Comparison of ENCODE assay signal across 18 mouse cellular contexts in genomic region chr19:37689478-37689877, GRCm38 (mm10). TPM values are rescaled to one million over a fixed set of nuclear protein-coding genes. Genes with fewer than 3 reads are reported as not detected.
"Had no signal": no experiment of that assay in that cellular context is flagged by ENCODE, and none has a peak within 500 bp of the region (broad histone marks: within the 10 kb centered on the region; RNA-seq: fewer than 3 reads in every experiment).

No protein-coding gene starts in this region.

- H3K4me2 ChIP-seq: limb, embryonic 12.5 days; midbrain, embryonic 12.5 days had no signal

- H3K9me3 ChIP-seq: limb, embryonic 12.5 days; midbrain, embryonic 12.5 days had no signal

- H3K27ac ChIP-seq: limb, embryonic 12.5 days; liver, embryonic 14.5 days; midbrain, embryonic 12.5 days had no signal

- H3K9ac ChIP-seq: limb, embryonic 12.5 days; liver, embryonic 14.5 days; midbrain, embryonic 12.5 days had no signal

- ATAC-seq: midbrain, embryonic 16.5 days had no signal

- H3K36me3 ChIP-seq: limb, embryonic 12.5 days; midbrain, embryonic 12.5 days had no signal

- H3K4me3 ChIP-seq: limb, embryonic 12.5 days; midbrain, embryonic 12.5 days had no signal

- DNase-seq: kidney, adult 8-10 months; kidney, postnatal 36 days; lung, adult 18-20 months; lung, postnatal 36 days; right cerebral cortex, postnatal 25 days; spleen, adult 18-20 months; thymus, adult 18-20 months; thymus, postnatal 14 days had no signal

RNA-seq across cellular contexts. Expression of gene Cyp26c1, which starts 4.1 kb away (rescaled TPM):
- total RNA-seq: layer of hippocampus, adult 18-20 months; left cerebral cortex, postnatal 36 days; megakaryocyte, adult 5-6 weeks had no signal
- polyA plus RNA-seq: lung, embryonic 16.5 days; midbrain, embryonic 12.5 days; midbrain, embryonic 16.5 days; neural tube, embryonic 14.5 days; stomach, embryonic 14.5 days had no signal

RNA-seq across cellular contexts. Expression of gene Cyp26a1, which starts 8.1 kb away (rescaled TPM):
- total RNA-seq: left cerebral cortex, postnatal 36 days had no signal
- polyA plus RNA-seq: neural tube, embryonic 14.5 days had no signal
